Mouse (Mus musculus) frontal cortex, postnatal 25 days (tissue): Measurements from ENCODE around the gene Bpifb9b.
"Not testable (repeated sequence)": the region's sequence is repeated elsewhere in the genome, so short reads cannot be mapped to it uniquely, and the experiment has no call there.

ENCODE experiments used
- DNase-seq, 2 experiments: peaks; one replicate each; pipeline ENCODE4 v3.0.0; 2022; ENCODE audit warnings: low spot score in 2 of 2

Gene Bpifb9b

GRCm38 (mm10) chr2:154306927-154307326 lies at the start of gene Bpifb9b:
TSS of gene Bpifb9b (plus strand) at chr2:154307227.
- not testable (repeated sequence) for DNase-seq

GRCm38 (mm10) chr2:154257554-154257953 lies 49.5 kb upstream of the Bpifb9b start, which contains the start of gene Bpifb9a:
TSS of gene Bpifb9a (plus strand) at chr2:154257854.
- not testable (repeated sequence) for DNase-seq

- DNase-seq = not testable (repeated sequence)
Measured at GRCm38 (mm10) chr2:154264397-154264796, 42.6 kb upstream of the Bpifb9b start.

- not testable (repeated sequence) for DNase-seq
Measured at GRCm38 (mm10) chr2:154291866-154292265, 15.2 kb upstream of the Bpifb9b start.

GRCm38 (mm10) chr2:154292833-154293232 lies 14.2 kb upstream of the Bpifb9b start:
- DNase-seq = no peak

- peak; percentile 17 to 33 for DNase-seq
Measured at GRCm38 (mm10) chr2:154294746-154295145, 12.3 kb upstream of the Bpifb9b start.

- peak; percentile 17 to 19 for DNase-seq
Measured at GRCm38 (mm10) chr2:154300496-154300895, 6.5 kb upstream of the Bpifb9b start.

GRCm38 (mm10) chr2:154301763-154302162 lies 5.3 kb upstream of the Bpifb9b start:
- no peak for DNase-seq

GRCm38 (mm10) chr2:154304604-154305003 lies 2.4 kb upstream of the Bpifb9b start:
- DNase-seq = not testable (repeated sequence)

GRCm38 (mm10) chr2:154313771-154314170 lies 6.7 kb downstream of the Bpifb9b start:
- DNase-seq = not testable (repeated sequence)

GRCm38 (mm10) chr2:154326852-154327251 lies 19.8 kb downstream of the Bpifb9b start:
- DNase-seq = no peak

GRCm38 (mm10) chr2:154335572-154335971 lies 28.5 kb downstream of the Bpifb9b start:
- DNase-seq = no peak

GRCm38 (mm10) chr2:154338161-154338560 lies 31.1 kb downstream of the Bpifb9b start:
- DNase-seq = no peak

- no peak for DNase-seq
Measured at GRCm38 (mm10) chr2:154339356-154339755, 32.3 kb downstream of the Bpifb9b start.

GRCm38 (mm10) chr2:154348152-154348551 lies 41.1 kb downstream of the Bpifb9b start:
- DNase-seq = no peak

- not testable (repeated sequence) for DNase-seq
Measured at GRCm38 (mm10) chr2:154354000-154354425, 47.0 kb downstream of the Bpifb9b start.

- DNase-seq = no peak
Measured at GRCm38 (mm10) chr2:154367510-154367909, 60.5 kb downstream of the Bpifb9b start.
